Mouse (Mus musculus) splenic B cell, adult 2 months (primary cell): ENCODE measurements at regions not wholly inside any gene's neighbourhood (a gene's known extent, or its start where the extent isn't known, plus 50 kb on each side); places are given as distances from the start of the nearest gene placed in this dataset.
"Not testable (repeated sequence)": the region's sequence is repeated elsewhere in the genome, so short reads cannot be mapped to it uniquely, and the experiment has no call there.

Experiments used
- DNase-seq: peaks from one replicate; pipeline ENCODE4 v3.0.0-alpha.2; 2011; ENCODE audit warnings: low read depth, low spot score
- H3K27me3 ChIP-seq: 2 replicates; pipeline ENCODE4 v1.6.1; 2012; ENCODE audit warnings: mild to moderate bottlenecking, low read length, moderate library complexity, mixed read lengths; ENCODE audit not compliant: control insufficient read depth, poor library complexity, insufficient read depth, severe bottlenecking
- H3K36me3 ChIP-seq: 2 replicates; pipeline ENCODE4 v1.6.1; 2012; ENCODE audit warnings: mild to moderate bottlenecking, low read length, moderate library complexity, mixed read lengths; ENCODE audit not compliant: control insufficient read depth, poor library complexity, insufficient read depth, severe bottlenecking

DNA sequence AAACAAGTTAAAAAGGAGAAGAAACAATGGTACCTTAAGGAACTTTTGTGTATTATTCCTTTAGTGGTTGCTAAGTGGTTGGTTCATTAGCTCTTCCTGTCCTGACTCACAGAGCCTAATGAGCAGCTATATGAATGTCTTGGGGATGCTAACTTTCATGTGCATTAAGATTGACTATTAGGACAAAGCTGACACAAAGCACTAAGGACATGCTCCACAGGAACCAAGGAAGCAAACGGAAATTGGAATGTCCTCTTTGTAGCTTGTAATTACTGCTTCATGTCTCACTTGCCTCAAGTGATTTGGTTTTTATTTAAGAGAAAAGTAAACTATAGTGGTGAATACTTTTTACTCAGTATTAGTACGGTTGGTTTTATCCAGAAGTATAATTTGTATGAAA, 627.2 kb downstream of the Hdgfl1 start:
- no peaks in the 10 kb centered on the region for H3K36me3 ChIP-seq
- no peak for DNase-seq

DNA sequence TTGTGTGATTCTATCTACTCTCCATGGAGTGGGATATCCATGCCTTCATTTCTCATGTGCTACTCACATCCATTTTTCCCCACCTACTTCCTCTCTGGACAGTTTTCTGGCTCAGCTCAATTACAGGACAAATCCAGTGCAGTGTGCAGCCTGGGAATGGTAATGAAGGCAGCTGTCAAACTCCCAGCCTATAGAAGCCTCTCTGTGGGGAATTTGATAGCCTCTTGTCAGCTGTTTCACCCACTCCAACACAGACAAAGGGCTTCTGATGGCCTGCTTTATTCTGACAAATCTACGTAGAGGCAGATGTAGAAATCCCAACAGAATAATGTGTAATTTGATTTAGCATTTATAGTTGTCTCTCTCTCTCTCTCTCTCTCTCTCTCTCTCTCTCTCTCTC, 650.6 kb downstream of the Hdgfl1 start:
- Histone ChIP-seq H3K27me3 (no peaks in the 10 kb centered on the region), H3K36me3 (no peaks in the 10 kb centered on the region)
- no peak for DNase-seq

More for the DNA sequence above, 627.2 kb downstream of the Hdgfl1 start:
- no peaks in the 10 kb centered on the region for H3K27me3 ChIP-seq

DNA sequence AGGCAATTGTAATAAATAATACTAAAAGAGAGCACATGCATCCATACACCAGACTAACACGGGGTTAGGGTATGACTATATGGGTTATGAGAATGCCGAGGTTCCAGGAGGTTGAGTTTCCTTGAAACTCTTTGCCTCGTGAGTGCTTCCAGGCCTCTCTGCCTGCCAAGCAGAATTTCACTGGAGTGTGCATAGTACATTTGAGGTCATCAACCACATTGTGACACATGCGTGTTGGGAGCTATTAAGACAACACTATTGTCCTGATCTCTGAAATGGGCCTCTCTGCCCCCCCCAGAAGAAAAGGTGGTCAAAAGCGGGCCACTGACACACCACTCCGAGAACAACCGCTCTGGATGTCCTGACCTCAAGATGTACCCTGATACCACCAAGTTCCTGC, 655.8 kb downstream of the Hdgfl1 start:
- DNase-seq, result no peak
- Histone ChIP-seq H3K36me3 (no peaks in the 10 kb centered on the region), H3K27me3 (no peaks in the 10 kb centered on the region)

DNA sequence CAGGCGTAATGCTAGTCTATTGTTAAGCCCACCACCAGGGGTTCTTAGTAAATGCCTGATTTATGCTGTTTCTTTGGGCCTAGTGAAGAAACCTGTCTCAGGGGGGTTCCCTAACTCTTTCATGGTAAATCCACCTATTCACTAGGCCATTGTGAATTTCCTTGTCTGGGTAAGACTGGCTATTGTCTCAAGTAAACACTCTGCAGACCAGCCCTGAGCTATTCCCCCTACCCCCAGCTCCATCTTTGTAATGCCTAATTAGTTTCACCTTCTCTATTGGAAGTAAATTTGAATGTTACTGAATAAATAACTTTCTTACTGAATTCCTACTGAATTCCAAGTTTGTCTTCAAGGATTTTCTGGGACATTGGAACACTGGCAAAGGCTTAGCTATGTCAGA, 656.2 kb downstream of the Hdgfl1 start:
- H3K36me3 ChIP-seq, H3K27me3 ChIP-seq, DNase-seq: not testable (repeated sequence)

DNA sequence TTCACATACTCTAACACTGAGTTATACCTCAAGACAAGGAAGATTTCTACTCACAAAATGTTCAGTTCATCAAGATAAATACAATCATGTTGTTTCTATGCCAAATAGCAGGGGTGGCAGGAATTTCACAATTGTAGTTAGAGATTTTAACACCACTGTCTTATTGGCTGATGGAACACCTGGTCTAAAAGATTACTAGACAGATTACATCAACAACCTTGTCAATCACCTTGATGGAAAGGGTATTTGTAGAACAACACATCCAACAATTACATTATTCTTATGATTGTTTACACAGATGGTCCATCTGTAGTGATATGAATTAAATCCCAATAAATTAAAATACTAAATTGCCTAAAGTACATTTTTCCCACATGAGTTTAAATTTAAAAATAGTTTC, 657.4 kb downstream of the Hdgfl1 start:
- H3K36me3 ChIP-seq, result no peaks in the 10 kb centered on the region
- DNase-seq, result no peak
- no peaks in the 10 kb centered on the region for H3K27me3 ChIP-seq

DNA sequence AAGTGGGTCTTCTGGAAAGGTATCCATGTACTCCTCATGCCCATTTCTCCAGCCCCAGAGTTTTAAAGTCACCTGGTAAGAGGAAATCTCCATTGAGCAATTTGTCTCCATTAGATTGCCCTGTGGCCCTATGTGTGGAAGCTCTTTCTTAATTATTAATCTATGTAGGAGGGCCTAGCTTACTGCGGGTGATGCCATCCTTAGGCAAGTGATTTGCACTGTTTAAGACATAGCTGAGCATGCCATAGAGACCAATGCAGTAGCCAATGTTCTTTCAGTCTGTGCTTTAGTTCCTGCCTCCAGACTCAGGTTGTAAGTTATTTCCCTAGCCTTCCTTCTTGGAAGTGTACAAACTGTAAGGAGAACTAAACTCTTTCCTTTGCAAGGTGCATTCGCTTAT, 661.0 kb downstream of the Hdgfl1 start:
- Histone ChIP-seq H3K27me3 (no peaks in the 10 kb centered on the region), H3K36me3 (no peaks in the 10 kb centered on the region)
- DNase-seq, result no peak

DNA sequence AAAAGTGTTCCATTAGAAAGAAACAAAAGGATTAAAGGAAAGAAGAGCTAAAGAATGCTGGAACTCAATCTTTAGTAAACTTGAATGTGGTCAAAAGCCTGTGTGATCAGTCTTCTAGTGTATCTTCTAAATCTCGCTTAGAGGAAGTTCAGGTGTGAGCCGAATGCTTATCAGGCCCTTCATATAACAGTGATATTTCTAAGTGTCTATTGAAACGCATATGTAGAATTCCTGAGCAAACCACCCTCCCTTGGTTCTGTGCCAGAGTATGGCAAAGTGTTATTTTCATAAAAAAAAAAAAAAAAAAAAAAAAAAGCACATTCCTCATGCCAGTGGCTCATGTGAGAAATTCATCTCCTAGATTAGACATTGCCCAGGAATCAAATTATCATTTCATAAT, 681.2 kb downstream of the Hdgfl1 start:
- no peak for DNase-seq
- H3K36me3 ChIP-seq, result no peaks in the 10 kb centered on the region

DNA sequence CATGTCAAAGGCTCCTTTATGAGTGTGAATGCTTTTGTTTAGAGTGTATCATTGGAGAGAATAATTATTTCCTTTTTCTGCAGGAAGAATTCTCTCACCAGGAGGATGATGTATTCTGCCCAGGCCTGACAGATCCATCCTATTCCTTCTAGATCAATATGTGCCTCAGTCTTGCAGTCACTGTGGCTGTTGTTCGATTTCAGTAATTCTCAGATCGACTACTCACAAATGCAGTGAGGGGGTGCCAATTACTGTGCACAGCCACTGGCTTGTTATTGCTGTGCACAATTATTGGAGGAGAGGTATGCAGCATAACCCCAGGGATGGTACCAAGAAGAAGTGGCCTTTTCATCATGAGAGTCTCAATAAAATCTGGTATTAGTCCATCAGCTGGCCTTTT, 689.2 kb downstream of the Hdgfl1 start:
- DNase-seq, result no peak
- Histone ChIP-seq H3K36me3 (no peaks in the 10 kb centered on the region), H3K27me3 (no peaks in the 10 kb centered on the region)

More for the DNA sequence above, 681.2 kb downstream of the Hdgfl1 start:
- 0 out of 2 replicates have a peak, but pooled peaks cover 2% of the 10 kb centered on the region for H3K27me3 ChIP-seq

DNA sequence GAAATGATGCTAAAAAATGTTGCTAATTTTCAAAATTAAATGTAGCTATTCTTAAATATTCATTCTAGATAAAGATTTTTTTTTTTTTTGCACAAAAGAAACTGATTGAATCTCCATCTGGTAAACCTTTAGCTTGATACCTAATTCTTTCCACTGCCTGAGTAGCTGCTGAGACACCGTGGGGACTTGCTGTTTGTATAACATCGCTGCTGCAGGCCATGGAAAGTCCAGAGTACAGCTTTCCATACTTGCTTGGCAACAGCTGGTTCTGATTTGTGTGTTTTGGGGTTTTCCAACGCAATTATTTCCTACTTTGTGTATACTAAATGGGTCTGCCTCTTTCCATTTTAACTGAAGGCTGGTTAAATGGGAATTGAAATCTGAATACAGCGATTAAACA, 689.7 kb downstream of the Hdgfl1 start:
- no peak for DNase-seq
- no peaks in the 10 kb centered on the region for H3K36me3 ChIP-seq

DNA sequence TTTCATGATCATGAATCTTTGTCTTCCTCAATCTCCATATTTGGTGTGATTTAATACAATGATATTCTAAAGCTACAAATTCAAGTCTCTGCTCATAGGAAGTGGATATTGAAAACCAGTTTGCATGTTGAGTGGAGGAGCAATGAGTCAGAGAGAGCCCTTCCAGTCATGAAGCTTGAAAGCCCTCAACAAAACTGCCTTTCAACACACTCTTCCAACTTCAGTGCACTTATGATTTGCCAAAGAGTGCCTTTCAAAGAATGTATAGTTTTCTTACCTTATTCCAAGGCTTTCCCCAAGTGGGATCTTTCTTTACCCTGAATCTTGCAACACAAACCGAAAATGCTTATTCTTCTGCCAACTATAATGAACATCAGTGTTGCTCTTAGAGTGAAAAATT, 690.6 kb downstream of the Hdgfl1 start:
- no peak for DNase-seq
- Histone ChIP-seq H3K27me3 (no peaks in the 10 kb centered on the region), H3K36me3 (no peaks in the 10 kb centered on the region)

More for the DNA sequence above, 689.7 kb downstream of the Hdgfl1 start:
- H3K27me3 ChIP-seq, result no peaks in the 10 kb centered on the region

DNA sequence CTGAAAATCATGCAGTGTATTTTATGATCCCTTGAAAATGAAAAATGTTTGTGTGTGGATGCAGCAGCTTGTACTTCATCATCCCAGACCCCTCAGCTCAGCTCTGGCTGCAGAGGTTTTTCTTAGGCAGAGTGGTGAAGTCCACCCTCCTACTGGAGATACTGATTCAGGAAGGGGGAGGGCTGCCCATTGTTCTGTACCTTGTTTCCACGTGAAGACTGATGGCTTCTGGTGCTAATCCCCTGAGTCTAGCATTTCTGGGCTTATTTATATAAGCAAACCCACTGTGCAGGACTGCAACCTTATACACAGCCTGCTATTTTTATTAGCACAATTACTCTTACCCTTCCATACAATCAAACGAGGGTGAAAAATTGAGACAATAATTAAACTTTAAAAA, 708.6 kb downstream of the Hdgfl1 start:
- Histone ChIP-seq H3K27me3 (no peaks in the 10 kb centered on the region), H3K36me3 (no peaks in the 10 kb centered on the region)
- DNase-seq, result no peak

DNA sequence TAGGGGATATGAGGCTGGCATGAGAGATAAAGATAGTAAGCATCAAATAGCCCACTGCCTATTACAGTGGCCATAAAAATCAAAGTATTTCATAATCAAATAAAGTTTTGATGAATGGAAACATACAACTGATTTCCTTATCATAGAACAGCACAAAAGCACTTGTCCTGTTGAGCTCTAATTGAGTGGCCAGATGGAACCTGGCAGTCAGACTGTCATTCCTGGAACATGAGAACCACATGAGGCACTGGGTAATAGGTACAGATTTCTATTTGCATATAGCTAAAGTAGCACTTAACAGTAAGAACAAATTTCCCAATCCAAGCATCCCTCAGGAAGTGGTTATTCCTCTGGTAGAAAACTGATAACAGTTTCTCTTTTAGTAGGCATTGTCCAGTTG, 732.3 kb downstream of the Hdgfl1 start:
- Histone ChIP-seq H3K27me3 (no peaks in the 10 kb centered on the region), H3K36me3 (no peaks in the 10 kb centered on the region)
- no peak for DNase-seq

DNA sequence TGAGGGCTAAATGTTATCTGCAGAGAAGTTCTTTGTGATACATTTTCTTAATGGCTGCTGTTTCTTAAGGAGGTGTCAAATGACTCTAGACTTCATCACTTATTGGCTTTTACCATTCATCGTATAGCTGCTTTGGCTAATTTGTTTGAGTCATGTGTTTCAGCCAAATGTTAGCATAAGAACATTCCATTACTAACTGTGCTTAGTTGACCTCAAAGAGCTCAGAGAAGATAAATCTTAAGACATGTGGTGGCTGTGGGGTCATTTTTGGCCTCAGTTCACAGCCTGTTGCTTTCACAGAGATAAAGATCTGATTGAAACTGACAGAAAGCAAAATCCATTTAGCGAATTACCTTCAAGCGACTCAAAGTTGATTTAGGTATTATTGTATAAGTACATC, 743.6 kb downstream of the Hdgfl1 start:
- Histone ChIP-seq H3K36me3 (no peaks in the 10 kb centered on the region), H3K27me3 (no peaks in the 10 kb centered on the region)
- DNase-seq, result no peak

DNA sequence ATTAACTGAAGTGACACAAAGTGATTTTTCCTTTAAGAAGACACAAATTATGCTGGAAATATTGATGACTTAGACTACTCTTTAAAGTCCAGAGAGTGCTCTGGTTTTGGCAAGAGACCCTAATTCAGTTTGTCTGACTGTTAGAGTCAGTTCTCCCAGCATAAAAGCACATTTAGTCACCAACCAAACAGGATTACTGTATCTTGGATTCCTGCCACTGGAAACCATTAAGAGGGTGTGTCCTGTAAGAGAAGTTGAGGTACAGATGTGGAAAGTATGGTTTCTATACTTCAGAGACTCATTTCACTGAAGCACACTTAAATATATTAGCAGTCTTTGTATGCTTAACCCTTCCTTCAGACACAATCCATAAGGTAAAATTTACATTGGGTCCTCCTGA, 745.3 kb downstream of the Hdgfl1 start:
- Histone ChIP-seq H3K27me3 (no peaks in the 10 kb centered on the region), H3K36me3 (no peaks in the 10 kb centered on the region)
- no peak for DNase-seq

DNA sequence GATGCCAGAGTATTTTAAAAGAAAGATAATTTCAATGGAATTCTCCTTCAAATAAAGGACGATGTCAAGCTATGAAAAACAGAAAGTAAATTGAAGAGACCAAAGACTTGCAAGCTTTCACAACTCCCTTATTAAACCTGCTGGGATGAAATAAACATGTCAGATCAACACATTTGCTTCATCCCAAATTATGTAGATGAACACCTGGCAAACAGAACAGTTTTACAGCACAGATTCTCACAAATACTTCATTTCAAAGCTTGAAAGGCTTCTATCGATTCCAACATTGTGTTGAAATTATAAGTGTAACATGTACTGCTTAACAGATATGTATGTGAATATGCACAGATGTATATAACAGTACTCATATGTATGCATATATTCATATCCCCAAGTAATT, 749.5 kb downstream of the Hdgfl1 start:
- Histone ChIP-seq H3K36me3 (no peaks in the 10 kb centered on the region), H3K27me3 (no peaks in the 10 kb centered on the region)
- no peak for DNase-seq

DNA sequence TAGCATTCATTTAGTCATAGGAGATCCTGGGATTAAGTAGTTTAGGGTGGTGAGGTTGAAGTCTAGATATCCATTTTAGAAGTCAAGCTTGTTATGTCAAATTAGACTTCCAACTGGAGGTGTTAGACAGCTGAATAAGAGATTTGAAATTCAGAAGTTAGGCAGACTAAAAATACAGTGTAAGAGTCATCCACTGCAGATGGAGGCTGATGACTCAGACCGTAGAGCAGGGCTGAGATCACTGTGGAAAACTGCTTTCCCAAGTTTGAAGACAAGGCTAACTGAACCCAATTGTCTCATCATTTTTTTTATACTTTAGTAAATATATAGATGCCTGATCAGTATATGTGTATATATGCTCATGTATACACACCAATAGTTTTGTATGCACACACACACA, 738.8 kb upstream of the Nrsn1 start:
- Histone ChIP-seq H3K27me3 (no peaks in the 10 kb centered on the region), H3K36me3 (no peaks in the 10 kb centered on the region)
- no peak for DNase-seq
